7 mouse cellular contexts compared by ENCODE assay signal in the genomic region with DNA sequence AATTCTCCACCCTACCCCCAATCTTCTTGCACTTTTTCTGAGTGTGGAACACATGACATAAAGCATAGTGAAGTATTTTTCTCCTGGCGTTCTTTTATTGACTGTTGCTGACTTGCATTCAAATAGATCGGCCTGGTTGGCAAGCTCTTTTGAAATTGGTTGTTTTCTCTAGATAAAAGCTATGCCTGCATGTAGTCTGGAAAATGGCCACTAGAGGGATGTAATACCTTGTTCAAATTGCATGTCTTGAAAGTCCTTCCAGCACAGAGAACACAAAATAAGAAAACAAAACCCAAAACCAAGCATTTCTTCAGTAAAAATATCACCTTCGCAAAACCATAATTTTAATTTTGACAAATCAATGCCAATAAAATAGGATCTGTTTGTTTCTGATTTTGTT.
DNase-seq lines count a peak whose midpoint lies in the region; ATAC-seq lines count a peak whose summit lies in the region.

No protein-coding gene starts in this region.

- WGBS in kidney, embryonic 14.5 days = 57% methylated on average over 3 of the region's 3 CpGs

- no peak overlapping the region for H3K4me2 ChIP-seq in kidney, embryonic 14.5 days (replicated peaks; ENCODE audit: low read depth, low read length)

- no peak overlapping the region for H3K27ac ChIP-seq in kidney, embryonic 14.5 days (ENCODE audit: low read depth, low read length)

- peak; percentile 48 for DNase-seq in kidney, postnatal 10 days
- DNase-seq in ES-CJ7 (ENCODE audit: low read depth, low spot score) (peak; percentile 70), WW6 (ENCODE audit: low read depth, low spot score) (peak; percentile 18)
- no peak for DNase-seq in gastrocnemius, postnatal 10 days

- no peaks in the 10 kb centered on the region for H3K9me3 ChIP-seq in kidney, embryonic 14.5 days (ENCODE audit: control insufficient read depth, low read length)

- H3K4me3 ChIP-seq in kidney, embryonic 14.5 days (ENCODE audit: low read length) = no peak overlapping the region

- H3K36me3 ChIP-seq in kidney, embryonic 14.5 days (ENCODE audit: control insufficient read depth, insufficient read depth, low read length) = no peaks in the 10 kb centered on the region

- no peak overlapping the region for H3K9ac ChIP-seq in kidney, embryonic 14.5 days (ENCODE audit: low read depth, low read length)

- H3K4me1 ChIP-seq in kidney, embryonic 14.5 days (ENCODE audit: control insufficient read depth, insufficient read depth, low read length) = no peaks in the 10 kb centered on the region

- no peaks in the 10 kb centered on the region for H3K27me3 ChIP-seq in kidney, embryonic 14.5 days (ENCODE audit: control insufficient read depth, insufficient read depth, low read length)

- ATAC-seq in kidney, embryonic 14.5 days (ENCODE audit: low FRiP score, low TSS enrichment) = no peak
- ATAC-seq in hematopoietic stem cell, adult 5-6 weeks (replicated peaks in 1 of 2; ENCODE audit: insufficient read depth in 1 of 2, low FRiP score in 2 of 2, low TSS enrichment in 1 of 2, low read depth in 1 of 2, poor library complexity in 2 of 2, severe bottlenecking in 2 of 2) = peak; percentile 45 to 49; a peak in 1 of 4 replicates
- ATAC-seq in megakaryocyte progenitor cell, adult 5-6 weeks (replicated peaks; ENCODE audit: poor library complexity) = peak; percentile 80
